Mouse (Mus musculus) layer of hippocampus, postnatal 36 days (tissue): ENCODE measurements around the gene Selenot. TPM values are rescaled to one million over a fixed set of nuclear protein-coding genes. Genes with fewer than 3 reads are reported as not detected.
"Not testable (repeated sequence)": the region's sequence is repeated elsewhere in the genome, so short reads cannot be mapped to it uniquely, and the experiment has no call there.

Experiments
- DNase-seq, 2 experiments: peaks; one replicate each; pipeline ENCODE4 v3.0.0; 2022
- total RNA-seq, 2 experiments: library from RNA; stranded (reverse); gene quantifications; 2 replicates each; pipeline ENCODE4 v1.2.3; 2021

Gene Selenot
- 100 to 1,000 TPM; 151 to 156 TPM for total RNA-seq

DNA sequence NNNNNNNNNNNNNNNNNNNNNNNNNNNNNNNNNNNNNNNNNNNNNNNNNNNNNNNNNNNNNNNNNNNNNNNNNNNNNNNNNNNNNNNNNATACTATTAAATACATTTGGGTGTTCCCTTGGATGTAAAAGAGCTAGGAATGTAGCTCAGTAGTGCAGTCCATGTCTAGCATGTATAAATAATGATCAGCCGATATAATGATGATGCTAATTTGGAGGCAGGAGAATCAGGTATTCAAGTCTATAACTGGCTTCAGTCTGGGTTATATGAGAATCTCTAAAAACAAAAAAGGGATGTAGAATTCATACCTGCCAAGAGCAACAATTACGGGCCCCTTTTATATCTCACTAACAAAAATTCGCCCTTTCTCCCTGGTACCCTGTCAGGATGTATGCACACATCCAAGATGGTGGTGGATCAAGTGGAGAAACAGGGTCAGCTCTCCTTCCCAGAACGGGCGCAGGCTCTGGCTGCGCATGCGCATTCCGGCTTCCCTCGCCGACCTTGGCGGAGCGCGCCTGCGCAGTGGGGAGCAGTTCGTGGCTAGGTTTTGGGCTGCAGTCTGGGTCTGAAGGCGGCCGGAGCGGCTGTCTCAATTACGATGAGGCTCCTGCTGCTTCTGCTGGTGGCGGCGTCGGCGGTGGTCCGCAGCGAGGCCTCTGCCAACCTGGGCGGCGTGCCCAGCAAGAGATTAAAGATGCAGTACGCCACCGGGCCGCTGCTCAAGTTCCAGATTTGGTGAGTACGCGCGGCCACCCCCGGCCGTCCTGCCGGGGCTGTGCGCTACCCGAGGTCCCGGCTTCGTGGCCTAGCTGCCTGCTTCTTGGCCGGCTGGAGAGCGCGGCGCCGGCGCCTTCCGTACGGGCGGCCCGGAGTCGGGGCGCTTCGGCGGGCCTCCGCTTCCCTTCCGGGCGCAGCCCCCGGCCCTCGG is at the start of gene Selenot:
Selenot (plus strand) TSS at position 500 of the 930 bp plus-strand sequence.
- peak; percentile 98 for DNase-seq

- no peak for DNase-seq
Observed at GRCm38 (mm10) chr3:58536573-58536972, 39.9 kb upstream of the Selenot start.

- no peak for DNase-seq
Observed at GRCm38 (mm10) chr3:58552001-58552811, 24.2 kb upstream of the Selenot start.

DNA sequence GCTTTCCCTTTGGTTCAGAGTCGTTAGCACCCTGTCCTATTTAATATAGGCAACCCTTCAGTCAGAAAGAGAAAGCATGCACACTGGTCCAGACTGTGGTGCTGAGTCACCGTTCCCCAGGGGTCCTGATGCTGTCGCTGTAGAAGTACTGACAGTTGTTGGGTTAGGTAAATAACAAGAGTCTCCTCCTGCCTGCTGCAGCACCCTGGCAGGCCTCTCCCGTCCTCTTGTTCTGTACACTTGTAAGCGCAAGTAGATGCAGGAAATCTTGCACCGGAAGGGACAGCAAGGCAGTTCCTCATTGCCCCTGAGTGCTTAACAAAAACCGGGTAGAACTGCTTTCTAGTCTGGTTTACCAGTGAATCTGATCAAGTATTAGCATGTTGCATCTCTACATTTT is 19.8 kb upstream of the Selenot start:
- DNase-seq: no peak

DNA sequence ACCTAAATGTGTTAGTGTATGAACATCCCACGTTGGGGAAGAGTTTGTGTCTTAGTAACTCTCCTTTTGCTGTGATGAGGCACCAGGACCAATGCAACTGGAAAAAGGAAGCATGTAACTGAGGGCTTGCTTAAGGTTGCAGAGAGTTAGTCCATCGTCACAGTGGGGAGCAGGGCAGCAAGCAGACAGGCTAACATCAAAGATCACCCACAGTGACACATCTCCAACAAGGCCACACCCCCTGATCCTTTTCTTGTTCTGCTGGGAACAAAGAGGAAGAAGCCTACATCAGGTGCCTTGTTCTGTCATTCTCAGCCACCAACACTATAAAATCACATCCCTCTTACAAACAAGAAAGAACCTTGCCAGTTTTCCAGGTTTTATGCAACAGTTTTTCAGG is 16.5 kb upstream of the Selenot start:
- DNase-seq: no peak

GRCm38 (mm10) chr3:58561437-58561836 is 15.0 kb upstream of the Selenot start:
- no peak for DNase-seq

DNA sequence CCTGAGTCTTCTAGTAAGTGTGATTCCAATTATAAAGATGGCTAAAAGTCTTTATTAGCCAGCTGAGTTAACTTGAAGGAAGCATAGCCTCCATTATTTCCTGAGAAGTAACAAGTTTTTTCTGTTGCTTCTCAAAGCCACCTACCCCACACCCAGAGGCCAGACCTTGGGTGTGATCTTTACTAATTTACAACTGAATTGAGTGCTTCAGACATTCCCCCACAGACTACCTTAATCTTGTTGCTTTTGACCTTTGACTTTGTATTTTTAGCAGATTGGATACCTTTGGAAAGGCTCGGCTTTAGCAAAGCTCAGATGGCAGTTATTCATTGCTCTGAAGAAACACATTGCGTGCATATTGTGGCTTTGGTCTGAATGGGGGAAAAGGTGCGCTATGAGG is 5.6 kb upstream of the Selenot start:
- DNase-seq: no peak

DNA sequence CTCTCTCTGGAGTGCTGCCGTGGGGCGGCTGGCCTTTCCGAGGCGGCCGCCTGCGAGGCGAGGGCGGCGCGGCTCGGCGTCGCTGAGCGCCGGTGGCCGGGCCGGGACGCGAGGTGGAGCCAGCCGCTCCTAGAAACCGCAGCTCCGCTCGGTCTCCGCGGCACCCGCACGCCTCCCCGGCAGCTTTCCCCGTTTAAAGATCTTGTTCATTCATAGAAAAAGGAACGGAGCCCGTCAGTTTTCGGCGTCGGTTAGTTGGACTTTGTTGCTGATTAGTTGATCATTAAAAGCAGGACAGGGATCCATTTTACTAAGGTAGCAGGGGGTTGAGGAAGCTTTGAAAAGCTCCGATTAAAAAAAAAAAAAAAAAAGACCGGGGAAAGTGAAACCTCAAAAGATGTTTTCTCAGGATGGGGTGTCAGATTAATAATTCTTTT is 649 bp downstream of the Selenot start:
- DNase-seq: peak; percentile 52 to 59

- no peak for DNase-seq
Observed at GRCm38 (mm10) chr3:58577506-58578050, 1.1 kb downstream of the Selenot start.

- DNase-seq: no peak
Observed at GRCm38 (mm10) chr3:58581530-58581929, 5.1 kb downstream of the Selenot start.

- no peak for DNase-seq
Observed at GRCm38 (mm10) chr3:58582297-58582696, 5.9 kb downstream of the Selenot start.

- no peak for DNase-seq
Observed at GRCm38 (mm10) chr3:58582788-58583426, 6.5 kb downstream of the Selenot start.

DNA sequence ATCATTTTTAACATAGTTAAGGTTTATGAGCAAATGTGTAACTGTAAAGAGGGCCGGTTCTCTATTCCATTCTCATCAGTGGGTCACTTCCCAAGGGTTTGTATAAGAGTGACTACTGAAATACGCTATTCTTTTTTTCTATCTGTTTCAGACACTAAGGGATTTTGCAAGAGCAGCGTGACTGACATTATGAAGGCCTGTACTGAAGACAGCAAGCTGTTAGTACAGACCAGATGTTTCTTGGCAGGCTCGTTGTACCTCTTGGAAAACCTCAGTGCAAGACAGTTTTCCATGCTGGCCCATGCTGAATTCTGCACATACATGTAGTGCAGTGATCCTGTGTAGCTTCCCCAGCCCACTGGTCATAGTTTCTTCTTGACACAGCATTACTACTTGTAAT is 14.1 kb downstream of the Selenot start:
- not testable (repeated sequence) for DNase-seq

DNA sequence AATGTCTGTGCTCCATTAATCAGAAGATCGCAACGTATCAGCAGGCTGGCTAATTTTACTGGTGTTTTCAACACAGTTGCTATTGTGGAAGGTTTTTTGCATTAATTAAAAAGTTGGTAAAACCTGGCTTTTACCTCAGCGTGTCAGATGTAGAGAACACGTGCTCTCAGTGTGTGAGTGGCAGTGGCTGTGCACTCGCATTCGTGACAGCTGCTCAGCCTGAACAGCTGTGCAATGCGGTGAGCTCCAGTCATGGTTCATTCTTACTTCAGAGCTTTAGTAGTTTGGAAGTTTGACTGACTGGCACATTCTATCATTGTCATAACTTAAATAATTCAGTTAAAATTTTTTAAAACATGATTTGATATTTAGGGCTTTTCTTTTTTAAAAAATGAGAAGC is 16.2 kb downstream of the Selenot start:
- not testable (repeated sequence) for DNase-seq

DNA sequence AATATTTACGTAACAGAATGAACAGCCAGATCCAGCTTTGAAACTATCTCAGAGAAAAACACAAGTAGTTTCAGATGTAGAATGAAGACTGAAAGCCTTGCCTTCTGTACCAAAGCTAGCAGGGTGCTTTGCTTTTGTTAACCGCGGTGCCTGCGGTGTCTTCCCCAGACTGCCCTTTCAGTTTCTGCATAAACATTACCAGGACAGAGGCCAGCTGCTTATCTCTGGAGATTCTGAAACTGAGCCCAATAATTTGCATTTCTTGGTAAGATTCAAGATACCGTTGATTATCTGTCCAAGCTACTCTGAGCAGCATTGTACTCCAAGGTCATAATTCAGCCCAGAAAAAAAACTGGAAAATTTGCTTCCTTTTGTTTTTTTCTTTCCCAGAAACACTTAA is 17.2 kb downstream of the Selenot start:
- DNase-seq: no peak

GRCm38 (mm10) chr3:58608506-58608905 is 32.1 kb downstream of the Selenot start:
- no peak for DNase-seq

DNA sequence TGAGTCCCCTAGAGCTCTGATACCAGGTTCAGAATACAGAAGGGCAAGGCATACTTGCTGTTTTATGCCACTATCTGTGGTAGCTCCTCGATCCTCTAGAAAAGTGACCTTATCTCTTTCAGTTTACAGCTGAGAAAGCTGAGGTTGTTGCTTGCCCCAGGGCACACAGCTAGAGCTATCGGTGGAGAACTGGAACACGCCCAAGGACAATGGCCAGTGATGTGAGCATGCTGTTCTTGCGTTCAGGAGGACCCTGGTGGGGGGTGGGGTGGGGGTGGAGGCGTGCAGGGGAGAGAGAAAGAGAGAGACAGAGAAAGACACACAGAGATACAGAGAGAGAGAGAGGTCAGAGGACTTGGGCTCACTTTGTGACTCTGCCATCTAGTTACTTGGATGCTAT is 33.5 kb downstream of the Selenot start:
- no peak for DNase-seq

DNA sequence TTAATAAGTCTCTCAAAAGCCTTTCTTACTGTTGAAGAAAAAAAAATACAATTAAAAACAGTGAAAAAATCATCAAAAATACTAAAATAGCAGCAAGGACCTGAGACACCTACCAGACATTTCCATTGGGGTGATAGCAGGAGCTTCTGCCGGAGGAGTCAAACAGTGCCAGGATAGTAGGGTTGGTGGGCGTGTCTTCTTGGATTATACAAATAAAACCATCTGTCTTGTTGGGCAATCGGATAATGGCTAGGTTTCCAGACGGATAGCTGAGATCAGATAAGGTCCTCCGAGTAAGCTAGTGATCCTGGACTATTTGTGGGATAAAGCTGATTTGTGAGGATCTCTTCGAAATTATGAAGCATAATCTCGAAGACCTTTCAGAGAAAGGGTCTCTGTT is 44.6 kb downstream of the Selenot start:
- DNase-seq: no peak

DNA sequence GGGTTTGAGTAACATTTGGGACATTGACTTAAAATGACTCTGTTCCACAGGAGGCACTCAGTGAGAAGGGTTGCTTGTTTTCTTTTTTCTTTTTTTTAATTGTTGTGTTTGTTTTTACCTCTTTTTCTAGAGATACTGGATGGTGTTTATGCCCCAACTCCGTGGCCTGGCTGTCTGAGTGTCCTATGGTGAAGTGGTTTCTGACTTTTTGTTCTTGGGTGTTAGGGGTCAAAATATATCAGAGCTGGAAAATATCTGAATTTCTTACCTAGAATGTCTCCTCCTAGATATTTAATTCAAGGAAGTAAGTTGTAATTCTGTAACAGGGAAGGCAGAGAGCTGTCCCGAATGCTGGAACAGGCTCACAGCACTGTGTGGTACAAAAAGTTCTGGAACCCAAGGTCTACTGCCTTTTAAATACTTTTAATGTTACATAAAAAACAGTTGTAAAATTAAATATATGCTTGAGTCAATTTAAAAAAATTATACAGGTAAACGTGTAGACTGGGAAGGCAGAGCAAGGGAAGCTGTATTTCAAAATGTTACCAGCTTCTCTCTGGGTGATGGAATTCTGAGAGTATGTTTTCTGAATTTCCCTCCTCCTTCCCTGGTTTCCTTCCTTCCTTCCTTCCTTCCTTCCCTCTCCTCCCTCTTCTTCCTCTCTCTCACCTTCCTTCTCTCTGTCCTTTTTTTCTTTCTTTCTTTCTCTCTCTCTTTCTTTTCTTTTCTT is 46.4 kb downstream of the Selenot start:
- DNase-seq: no peak

- no peak for DNase-seq
Observed at GRCm38 (mm10) chr3:58624981-58625380, 48.5 kb downstream of the Selenot start.

- DNase-seq: no peak
Observed at GRCm38 (mm10) chr3:58631693-58632092, 55.3 kb downstream of the Selenot start.
